Mouse (Mus musculus) heart, postnatal 10 days (tissue): ENCODE data around the gene Bri3. TPM values are rescaled to one million over a fixed set of nuclear protein-coding genes. Genes with fewer than 3 reads are reported as not detected.
"Not testable (repeated sequence)": the region's sequence is repeated elsewhere in the genome, so short reads cannot be mapped to it uniquely, and the experiment has no call there.

Experiments used
- DNase-seq, 2 experiments: peaks; one replicate each; pipeline ENCODE4 v3.0.0; 2021
- intact Hi-C: fragments of 180-260 bp; cut with DNase I; formaldehyde crosslinking; loops from one replicate; pipeline ENCODE4 v1.15.1; 2025
- total RNA-seq, 2 experiments: library from RNA; stranded (reverse); gene quantifications; 2 replicates each; pipeline ENCODE4 v1.2.3; 2021

Gene Bri3
- total RNA-seq, 2 experiments from 2014 or later: 165 to 171 TPM

DNA sequence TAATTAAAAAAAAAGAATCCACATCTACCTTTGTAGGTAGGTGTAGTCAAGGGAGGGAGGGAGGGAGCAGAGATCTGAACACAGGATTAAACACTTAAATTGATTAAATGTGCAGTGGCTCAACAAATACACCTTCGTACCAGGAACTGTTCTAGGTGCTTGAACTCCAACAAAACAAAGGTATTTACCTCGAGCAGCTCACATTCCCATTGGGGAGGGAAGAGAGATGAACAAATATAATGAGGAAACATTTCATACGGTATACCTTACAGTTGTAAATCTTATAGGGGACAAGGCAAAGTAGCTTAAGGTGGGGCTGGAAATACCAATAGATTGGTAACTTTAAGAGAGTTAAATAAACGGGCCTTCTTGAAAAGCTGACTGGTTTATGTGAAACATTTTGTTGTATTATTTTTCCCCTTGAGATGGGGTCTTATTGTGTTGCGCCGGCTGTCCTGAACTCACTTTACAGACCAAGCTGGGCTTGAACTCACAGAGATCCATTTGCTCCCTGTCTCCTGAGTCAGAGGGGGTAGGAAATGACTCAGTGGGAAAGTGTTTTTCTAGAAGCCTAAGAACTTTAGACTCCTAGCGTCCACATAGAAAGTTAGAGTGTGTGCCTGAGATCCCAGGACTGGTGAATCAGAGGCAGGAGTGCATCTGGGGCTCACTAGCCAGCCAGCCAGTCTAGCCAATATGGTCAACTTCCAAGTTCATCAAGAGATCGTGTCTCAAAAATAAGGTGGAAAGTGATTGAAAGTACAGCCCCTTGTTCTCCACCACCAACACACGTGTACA, 108.2 kb downstream of the Bri3 start:
- DNase-seq: no peak
- intact Hi-C loops: no loop called here

DNA sequence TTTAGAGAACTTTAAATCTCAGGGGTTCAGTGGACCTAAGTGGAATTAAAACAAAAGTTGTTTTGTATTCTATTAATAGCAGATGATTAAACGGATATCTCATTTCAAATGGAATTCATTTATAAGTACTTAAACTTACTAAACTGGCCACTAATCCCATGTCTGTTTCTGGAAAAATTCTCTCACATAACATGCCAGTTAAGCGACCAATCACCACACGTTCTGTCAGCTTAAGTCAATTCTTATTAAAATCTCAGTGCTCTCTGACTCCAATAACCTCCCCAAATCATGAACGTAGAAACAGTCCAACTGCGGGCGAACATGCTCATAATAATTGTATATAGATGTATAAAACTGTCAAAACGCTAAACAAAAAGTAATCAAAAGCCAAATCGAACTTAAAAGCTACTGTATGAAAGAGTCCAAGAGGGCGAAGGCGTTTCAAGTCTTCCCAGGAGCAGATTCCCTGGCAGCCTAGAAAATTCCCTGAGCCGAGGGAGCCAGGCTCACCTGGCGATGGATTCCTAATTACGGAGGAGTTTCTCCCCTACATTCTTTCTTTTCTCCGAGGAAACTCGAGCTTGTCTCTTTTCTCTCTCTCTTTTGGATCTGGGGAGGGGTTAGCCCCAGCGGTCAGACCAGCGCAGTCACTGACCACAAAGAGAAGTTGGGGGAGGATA, 112.7 kb downstream of the Bri3 start:
- intact Hi-C loops: loop anchor here (5.0 kb wide), 2 partner anchors 70 to 90 kb away; no protein-coding TSS in a partner anchor
- peak in 1 of 2 experiments; percentile 10 for DNase-seq

DNA sequence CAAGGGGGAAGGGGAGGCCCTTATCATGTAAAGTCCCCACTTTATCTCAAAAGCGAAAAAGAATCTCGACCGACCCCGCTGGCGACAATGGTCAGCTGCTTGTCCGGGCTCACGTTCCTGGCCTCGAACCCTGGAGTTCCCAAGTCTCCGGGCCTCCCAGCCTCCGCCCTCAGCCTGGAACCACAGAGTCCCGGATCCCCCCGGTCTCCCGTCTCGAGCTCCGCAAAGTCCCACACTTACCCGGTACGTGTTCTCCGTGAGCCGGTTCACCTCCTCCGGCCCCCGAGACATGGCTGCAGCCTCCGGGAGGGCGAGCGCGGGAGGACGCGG, 113.3 kb downstream of the Bri3 start:
- intact Hi-C loops: loop anchor here (5.0 kb wide), 2 partner anchors 70 to 90 kb away; no protein-coding TSS in a partner anchor
- no peak for DNase-seq

GRCm38 (mm10) chr5:144357881-144358591, 113.8 kb downstream of the Bri3 start, which contains the start of gene Baiap2l1:
Gene Baiap2l1, minus strand, starts transcription at chr5:144358112.
- DNase-seq: peak; percentile 88 to 92

GRCm38 (mm10) chr5:144358592-144358917, 114.3 kb downstream of the Bri3 start:
- no peak for DNase-seq
- intact Hi-C loops: loop anchor here (5.0 kb wide), 2 partner anchors 71 to 91 kb away; no protein-coding TSS in a partner anchor

More at GRCm38 (mm10) chr5:144357881-144358591, 113.8 kb downstream of the Bri3 start, which contains the start of gene Baiap2l1:
- intact Hi-C loops: loop anchor here (5.0 kb wide), 2 partner anchors 71 to 91 kb away; no protein-coding TSS in a partner anchor

- intact Hi-C loops: loop anchor here (5.0 kb wide), 2 partner anchors 73 to 93 kb away; no protein-coding TSS in a partner anchor
- DNase-seq: no peak
Measured at GRCm38 (mm10) chr5:144359886-144360285, 115.6 kb downstream of the Bri3 start.

- intact Hi-C loops: no loop called here
Measured at GRCm38 (mm10) chr5:144360346-144360745, 116.1 kb downstream of the Bri3 start.

GRCm38 (mm10) chr5:144364680-144365357, 120.6 kb downstream of the Bri3 start:
- intact Hi-C loops: no loop called here
- DNase-seq: no peak

More at GRCm38 (mm10) chr5:144360346-144360745, 116.1 kb downstream of the Bri3 start:
- DNase-seq: no peak

DNA sequence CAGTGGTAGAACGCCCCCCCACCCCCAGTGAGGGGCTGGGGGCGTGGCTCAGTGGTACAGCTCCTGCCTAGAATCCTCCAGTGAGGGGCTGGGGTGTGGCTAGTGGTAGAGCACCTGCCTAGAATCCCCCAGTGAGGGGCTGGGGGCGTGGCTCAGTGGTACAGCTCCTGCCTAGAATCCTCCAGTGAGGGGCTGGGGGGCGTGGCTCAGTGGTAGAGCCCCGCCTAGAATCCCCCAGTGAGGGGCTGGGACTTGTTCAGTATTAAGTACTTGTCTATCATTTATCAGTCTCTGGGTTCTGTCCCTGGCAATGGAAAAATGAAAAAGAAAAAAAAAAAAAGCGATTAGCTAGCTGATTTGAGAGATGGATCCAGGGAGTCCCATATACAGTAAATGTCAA, 122.3 kb downstream of the Bri3 start:
- DNase-seq, intact Hi-C loops: not testable (repeated sequence)

DNA sequence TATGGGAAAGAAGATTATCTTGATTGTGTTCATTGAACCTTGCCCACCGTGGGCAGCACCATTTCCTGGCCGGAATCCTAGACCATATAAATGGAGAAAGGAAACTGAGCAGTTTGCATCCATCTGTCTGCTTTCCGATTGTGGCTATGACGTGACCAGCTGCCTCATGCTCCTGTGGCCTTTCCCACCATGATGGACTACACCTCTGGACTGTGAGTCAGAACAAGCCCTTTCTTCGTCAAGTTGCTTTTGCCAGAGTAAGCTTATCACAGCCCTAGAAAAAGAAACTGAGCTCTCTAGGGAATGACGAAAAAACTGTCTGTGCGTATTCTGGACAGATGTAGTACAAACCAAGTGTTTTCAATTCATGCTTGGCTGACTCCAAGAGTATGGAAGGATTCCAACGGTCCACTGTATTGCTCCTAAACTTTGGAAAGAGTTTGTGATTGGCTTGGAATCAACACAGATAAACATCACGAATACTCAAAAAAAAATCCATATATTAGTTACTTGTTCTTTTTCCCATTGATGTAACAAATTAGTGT, 124.5 kb downstream of the Bri3 start:
- DNase-seq: peak; percentile 16 to 24
- intact Hi-C loops: no loop called here

DNA sequence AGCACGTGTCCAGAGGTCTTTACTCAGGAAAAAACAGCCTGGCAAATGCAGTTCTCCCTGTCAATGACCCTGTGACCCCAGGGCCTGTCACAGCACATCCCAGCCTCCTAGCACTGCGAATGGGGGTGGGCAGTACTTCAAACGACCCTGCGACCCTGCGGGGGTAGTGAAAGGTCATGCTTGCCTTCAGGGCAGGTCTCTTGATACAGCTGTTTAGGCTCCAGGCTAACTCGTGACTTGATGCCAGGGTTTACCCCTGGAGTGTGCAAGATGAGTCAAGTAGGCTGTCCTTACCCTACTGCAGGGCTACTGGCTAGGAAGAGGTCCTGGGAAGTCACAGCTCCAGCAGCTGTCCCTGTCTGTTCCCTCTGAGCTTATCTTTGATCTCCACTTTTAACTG, 126.7 kb downstream of the Bri3 start:
- DNase-seq: no peak
- intact Hi-C loops: no loop called here

DNA sequence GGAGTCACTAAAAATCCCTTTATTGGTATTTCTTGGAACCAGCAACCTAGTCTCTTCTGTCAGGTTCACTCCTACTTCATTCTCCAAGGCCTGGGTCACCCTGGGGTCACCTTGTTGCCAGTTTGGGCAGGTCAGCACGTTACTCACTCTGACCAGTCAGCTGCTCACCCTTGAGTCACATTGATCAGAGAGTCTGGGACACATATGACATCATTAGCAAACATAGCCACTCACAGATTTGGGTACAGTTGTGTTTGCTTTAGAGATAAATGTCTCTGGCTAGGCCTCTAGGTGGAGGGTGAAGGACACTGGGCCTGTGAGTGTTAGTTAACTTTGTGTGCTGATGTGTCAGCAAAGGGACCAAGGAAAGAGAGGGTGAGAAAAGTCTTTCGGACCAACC, 127.9 kb downstream of the Bri3 start:
- intact Hi-C loops: no loop called here
- peak; percentile 10 to 32 for DNase-seq

DNA sequence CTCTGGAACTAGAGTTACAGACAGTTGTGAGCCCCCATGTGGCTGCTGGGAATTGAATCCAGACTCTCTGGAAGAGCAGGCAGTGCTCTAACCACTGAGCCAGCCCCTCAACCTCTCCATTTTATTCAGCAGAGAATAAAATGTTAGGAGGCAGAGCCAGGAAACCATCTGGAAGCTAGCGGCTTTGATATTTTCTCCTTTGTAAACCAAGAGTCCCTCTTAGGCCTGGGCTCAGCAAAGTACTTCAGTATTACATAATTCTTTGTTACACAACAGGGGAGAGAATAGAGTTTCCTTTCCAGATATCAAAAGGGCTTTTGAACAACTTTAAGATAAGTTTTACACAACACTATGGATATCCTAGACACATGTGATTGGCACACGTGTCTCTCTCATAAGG, 128.6 kb downstream of the Bri3 start:
- intact Hi-C loops: no loop called here
- DNase-seq: peak in 1 of 2 experiments; percentile 8

DNA sequence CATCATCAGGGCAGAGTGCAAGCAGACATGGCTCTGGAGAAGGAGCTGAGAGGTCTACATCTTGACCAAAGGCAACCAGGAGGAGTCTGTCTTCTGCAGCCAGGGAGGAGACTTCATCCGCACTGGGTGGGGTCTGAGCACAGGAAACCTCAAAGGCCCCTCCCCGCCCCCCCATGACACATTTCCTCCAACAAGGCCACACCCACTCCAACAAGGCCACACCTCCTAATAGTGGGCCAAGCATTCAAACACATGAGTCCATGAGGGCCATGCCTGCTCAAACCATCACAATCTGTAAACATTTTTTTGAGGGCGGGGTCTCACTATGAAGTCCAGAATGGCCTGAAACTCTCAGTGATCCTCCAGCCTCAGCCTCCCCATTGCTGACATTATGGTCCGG, 135.2 kb downstream of the Bri3 start:
- intact Hi-C loops: no loop called here
- no peak for DNase-seq

- intact Hi-C loops: no loop called here
- DNase-seq: peak; percentile 9 to 29
Measured at GRCm38 (mm10) chr5:144380689-144381088, 136.5 kb downstream of the Bri3 start.

DNA sequence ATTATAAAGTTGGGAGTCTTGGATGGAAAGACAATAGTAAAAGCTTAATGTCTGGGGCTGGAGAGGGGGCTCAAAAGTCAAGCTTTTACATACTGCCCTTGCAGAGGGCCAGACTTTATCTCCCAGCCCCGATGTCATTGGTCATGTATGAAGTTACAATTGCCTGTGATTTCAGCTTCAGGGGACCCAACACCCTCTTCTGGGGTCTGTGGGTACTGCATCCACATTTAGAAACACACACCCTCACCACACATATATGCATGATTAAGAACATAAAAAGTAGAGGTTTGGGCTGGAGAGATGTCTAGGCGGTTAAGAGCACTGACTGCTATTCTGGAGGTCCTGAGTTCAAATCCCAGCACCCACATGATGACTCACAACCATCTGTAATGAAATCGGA, 137.5 kb downstream of the Bri3 start:
- peak; percentile 25 to 39 for DNase-seq
- intact Hi-C loops: no loop called here

- intact Hi-C loops: no loop called here
- DNase-seq: no peak
Measured at GRCm38 (mm10) chr5:144383936-144384335, 139.7 kb downstream of the Bri3 start.

DNA sequence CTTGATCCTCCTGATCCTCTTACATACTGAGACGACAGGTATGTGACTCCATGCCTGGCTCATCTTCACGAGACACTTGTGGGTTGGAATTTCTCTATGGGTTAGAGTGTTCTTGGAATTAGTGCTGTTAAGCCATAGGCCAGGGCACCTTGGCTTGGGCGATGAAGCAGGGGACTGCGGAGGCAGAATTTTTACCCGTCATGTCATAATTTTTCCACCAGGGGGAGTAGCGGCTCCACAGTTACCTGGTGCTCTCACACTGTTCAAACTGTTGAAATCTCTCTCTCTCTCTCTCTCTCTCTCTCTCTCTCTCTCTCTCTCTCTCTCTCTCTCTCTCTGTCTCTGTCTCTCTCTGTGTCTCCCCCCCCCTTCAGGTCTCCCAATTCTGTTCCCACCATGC, 143.6 kb downstream of the Bri3 start:
- intact Hi-C loops: loop anchor here (2.0 kb wide), 2 partner anchors 339 to 347 kb away; no protein-coding TSS in a partner anchor
- DNase-seq: peak; percentile 58 to 74

- DNase-seq: no peak
- intact Hi-C loops: no loop called here
Measured at GRCm38 (mm10) chr5:144394142-144394541, 149.9 kb downstream of the Bri3 start.

GRCm38 (mm10) chr5:144397566-144397965, 153.3 kb downstream of the Bri3 start:
- intact Hi-C loops: no loop called here

More at GRCm38 (mm10) chr5:144397566-144397965, 153.3 kb downstream of the Bri3 start:
- no peak for DNase-seq
